Mouse (Mus musculus): ENCODE data around the gene E130114P18Rik. TPM values are rescaled to one million over a fixed set of nuclear protein-coding genes. Genes with fewer than 3 reads are reported as not detected.

E130114P18Rik gene
- polyA plus RNA-seq, 1 experiment from 2014 or later = 0.54 TPM

GRCm38 (mm10) chr4:97806924-97807323, 29.0 kb upstream of the E130114P18Rik start:
- 93% methylated on average over 2 of the region's 2 CpGs for WGBS
- H3K4me2 ChIP-seq (replicated peaks; ENCODE audit: low read depth, low read length) = no peak overlapping the region
- H3K36me3 ChIP-seq (ENCODE audit: insufficient read depth, low read length) = peaks cover 7% of the 10 kb centered on the region; the same call in 1 of the 2 replicates
- H3K4me3 ChIP-seq (ENCODE audit: low read length) = no peak overlapping the region
- 0 out of 2 replicates have a peak, but pooled peaks cover 4% of the 10 kb centered on the region for H3K9me3 ChIP-seq (ENCODE audit: low read length)
- H3K9ac ChIP-seq (replicated peaks; ENCODE audit: low read length) = no peak overlapping the region
- ATAC-seq (ENCODE audit: low FRiP score, low TSS enrichment) = no peak
- no peaks in the 10 kb centered on the region for H3K27me3 ChIP-seq (ENCODE audit: insufficient read depth, low read length)
- H3K4me1 ChIP-seq (ENCODE audit: insufficient read depth, low read length) = peaks cover 15% of the 10 kb centered on the region
- no peak overlapping the region for H3K27ac ChIP-seq (ENCODE audit: low read length)

- H3K9ac ChIP-seq (replicated peaks; ENCODE audit: low read length) = no peak overlapping the region
- H3K27me3 ChIP-seq (ENCODE audit: insufficient read depth, low read length) = no peaks in the 10 kb centered on the region
- WGBS = 55% methylated on average over 7 of the region's 7 CpGs
- H3K4me1 ChIP-seq (ENCODE audit: insufficient read depth, low read length) = peaks cover 15% of the 10 kb centered on the region
- peaks cover 7% of the 10 kb centered on the region; the same call in 1 of the 2 replicates for H3K36me3 ChIP-seq (ENCODE audit: insufficient read depth, low read length)
- H3K27ac ChIP-seq (ENCODE audit: low read length) = no peak overlapping the region
- H3K4me2 ChIP-seq (replicated peaks; ENCODE audit: low read depth, low read length) = no peak overlapping the region
- no peak; the same call in 1 of the 2 replicates for ATAC-seq (ENCODE audit: low FRiP score, low TSS enrichment)
- H3K4me3 ChIP-seq (ENCODE audit: low read length) = no peak overlapping the region
- H3K9me3 ChIP-seq (ENCODE audit: low read length) = 0 out of 2 replicates have a peak, but pooled peaks cover 6% of the 10 kb centered on the region
Observed at GRCm38 (mm10) chr4:97805896-97806808, 28.3 kb upstream of the E130114P18Rik start.

- H3K4me3 ChIP-seq (ENCODE audit: low read length) = no peak overlapping the region
- H3K4me2 ChIP-seq (replicated peaks; ENCODE audit: low read depth, low read length) = no peak overlapping the region
- H3K9ac ChIP-seq (replicated peaks; ENCODE audit: low read length) = no peak overlapping the region
- 43% methylated on average over 2 of the region's 2 CpGs for WGBS
- peaks cover 7% of the 10 kb centered on the region; the same call in 1 of the 2 replicates for H3K36me3 ChIP-seq (ENCODE audit: insufficient read depth, low read length)
- 0 out of 2 replicates have a peak, but pooled peaks cover 6% of the 10 kb centered on the region for H3K9me3 ChIP-seq (ENCODE audit: low read length)
- ATAC-seq (ENCODE audit: low FRiP score, low TSS enrichment) = no peak
- H3K27ac ChIP-seq (ENCODE audit: low read length) = no peak overlapping the region
- H3K4me1 ChIP-seq (ENCODE audit: insufficient read depth, low read length) = peaks cover 12% of the 10 kb centered on the region
- no peaks in the 10 kb centered on the region for H3K27me3 ChIP-seq (ENCODE audit: insufficient read depth, low read length)
Observed at GRCm38 (mm10) chr4:97805255-97805654, 27.4 kb upstream of the E130114P18Rik start.

- H3K4me2 ChIP-seq (replicated peaks; ENCODE audit: low read depth, low read length) = no peak overlapping the region
- WGBS = 73% methylated on average over 5 of the region's 5 CpGs
- no peak overlapping the region for H3K9ac ChIP-seq (replicated peaks; ENCODE audit: low read length)
- no peak for ATAC-seq (ENCODE audit: low FRiP score, low TSS enrichment)
- no peak overlapping the region for H3K4me3 ChIP-seq (ENCODE audit: low read length)
- H3K9me3 ChIP-seq (ENCODE audit: low read length) = 0 out of 2 replicates have a peak, but pooled peaks cover 6% of the 10 kb centered on the region
- peaks cover 7% of the 10 kb centered on the region; the same call in 1 of the 2 replicates for H3K36me3 ChIP-seq (ENCODE audit: insufficient read depth, low read length)
- H3K27me3 ChIP-seq (ENCODE audit: insufficient read depth, low read length) = no peaks in the 10 kb centered on the region
- peaks cover 7% of the 10 kb centered on the region for H3K4me1 ChIP-seq (ENCODE audit: insufficient read depth, low read length)
- H3K27ac ChIP-seq (ENCODE audit: low read length) = no peak overlapping the region
Observed at GRCm38 (mm10) chr4:97804638-97805037, 26.8 kb upstream of the E130114P18Rik start.

GRCm38 (mm10) chr4:97803791-97804190, 25.9 kb upstream of the E130114P18Rik start:
- peaks cover 7% of the 10 kb centered on the region; the same call in 1 of the 2 replicates for H3K36me3 ChIP-seq (ENCODE audit: insufficient read depth, low read length)
- 0 out of 2 replicates have a peak, but pooled peaks cover 4% of the 10 kb centered on the region for H3K4me1 ChIP-seq (ENCODE audit: insufficient read depth, low read length)
- 84% methylated on average over 3 of the region's 3 CpGs for WGBS
- 0 out of 2 replicates have a peak, but pooled peaks cover 6% of the 10 kb centered on the region for H3K9me3 ChIP-seq (ENCODE audit: low read length)
- no peak overlapping the region for H3K4me3 ChIP-seq (ENCODE audit: low read length)
- no peaks in the 10 kb centered on the region for H3K27me3 ChIP-seq (ENCODE audit: insufficient read depth, low read length)
- ATAC-seq (ENCODE audit: low FRiP score, low TSS enrichment) = no peak
- no peak overlapping the region for H3K4me2 ChIP-seq (replicated peaks; ENCODE audit: low read depth, low read length)
- no peak overlapping the region for H3K9ac ChIP-seq (replicated peaks; ENCODE audit: low read length)
- H3K27ac ChIP-seq (ENCODE audit: low read length) = no peak overlapping the region

GRCm38 (mm10) chr4:97796505-97796904, 18.6 kb upstream of the E130114P18Rik start:
- WGBS = 80% methylated on average over 10 of the region's 10 CpGs
- Histone ChIP-seq H3K9ac (replicated peaks; ENCODE audit: low read length) (no peak overlapping the region), H3K27me3 (ENCODE audit: insufficient read depth, low read length) (peaks cover 6% of the 10 kb centered on the region), H3K4me2 (replicated peaks; ENCODE audit: low read depth, low read length) (no peak overlapping the region), H3K4me3 (ENCODE audit: low read length) (no peak overlapping the region), H3K9me3 (ENCODE audit: low read length) (no peaks in the 10 kb centered on the region), H3K27ac (ENCODE audit: low read length) (no peak overlapping the region), H3K36me3 (ENCODE audit: insufficient read depth, low read length) (no peaks in the 10 kb centered on the region), H3K4me1 (ENCODE audit: insufficient read depth, low read length) (no peaks in the 10 kb centered on the region)
- ATAC-seq (ENCODE audit: low FRiP score, low TSS enrichment) = no peak

- Histone ChIP-seq H3K27me3 (ENCODE audit: insufficient read depth, low read length) (peaks cover 10% of the 10 kb centered on the region), H3K4me2 (replicated peaks; ENCODE audit: low read depth, low read length) (no peak overlapping the region), H3K4me1 (ENCODE audit: insufficient read depth, low read length) (no peaks in the 10 kb centered on the region), H3K9ac (replicated peaks; ENCODE audit: low read length) (no peak overlapping the region), H3K9me3 (ENCODE audit: low read length) (no peaks in the 10 kb centered on the region), H3K27ac (ENCODE audit: low read length) (no peak overlapping the region), H3K4me3 (ENCODE audit: low read length) (no peak overlapping the region), H3K36me3 (ENCODE audit: insufficient read depth, low read length) (no peaks in the 10 kb centered on the region)
- no peak for ATAC-seq (ENCODE audit: low FRiP score, low TSS enrichment)
- WGBS = 84% methylated on average over 5 of the region's 5 CpGs
Observed at GRCm38 (mm10) chr4:97795957-97796356, 18.1 kb upstream of the E130114P18Rik start.

GRCm38 (mm10) chr4:97794865-97795264, 17.0 kb upstream of the E130114P18Rik start:
- 85% methylated on average over 4 of the region's 4 CpGs for WGBS
- no peak for ATAC-seq (ENCODE audit: low FRiP score, low TSS enrichment)
- Histone ChIP-seq H3K4me1 (ENCODE audit: insufficient read depth, low read length) (no peaks in the 10 kb centered on the region), H3K4me2 (replicated peaks; ENCODE audit: low read depth, low read length) (no peak overlapping the region), H3K9me3 (ENCODE audit: low read length) (no peaks in the 10 kb centered on the region), H3K4me3 (ENCODE audit: low read length) (no peak overlapping the region), H3K27ac (ENCODE audit: low read length) (no peak overlapping the region), H3K9ac (replicated peaks; ENCODE audit: low read length) (no peak overlapping the region), H3K27me3 (ENCODE audit: insufficient read depth, low read length) (peaks cover 15% of the 10 kb centered on the region), H3K36me3 (ENCODE audit: insufficient read depth, low read length) (no peaks in the 10 kb centered on the region)

- peaks cover 15% of the 10 kb centered on the region for H3K27me3 ChIP-seq (ENCODE audit: insufficient read depth, low read length)
- no peak for ATAC-seq (ENCODE audit: low FRiP score, low TSS enrichment)
- no peaks in the 10 kb centered on the region for H3K36me3 ChIP-seq (ENCODE audit: insufficient read depth, low read length)
- no peak overlapping the region for H3K9ac ChIP-seq (replicated peaks; ENCODE audit: low read length)
- H3K4me3 ChIP-seq (ENCODE audit: low read length) = no peak overlapping the region
- 84% methylated on average over 10 of the region's 10 CpGs for WGBS
- no peaks in the 10 kb centered on the region for H3K9me3 ChIP-seq (ENCODE audit: low read length)
- no peak overlapping the region for H3K4me2 ChIP-seq (replicated peaks; ENCODE audit: low read depth, low read length)
- H3K4me1 ChIP-seq (ENCODE audit: insufficient read depth, low read length) = no peaks in the 10 kb centered on the region; the same call in 1 of the 2 replicates
- no peak overlapping the region for H3K27ac ChIP-seq (ENCODE audit: low read length)
Observed at GRCm38 (mm10) chr4:97793931-97794330, 16.1 kb upstream of the E130114P18Rik start.

- Histone ChIP-seq H3K4me3 (ENCODE audit: low read length) (no peak overlapping the region), H3K27me3 (ENCODE audit: insufficient read depth, low read length) (peaks cover 42% of the 10 kb centered on the region), H3K4me1 (ENCODE audit: insufficient read depth, low read length) (no peaks in the 10 kb centered on the region; the same call in 1 of the 2 replicates), H3K36me3 (ENCODE audit: insufficient read depth, low read length) (no peaks in the 10 kb centered on the region), H3K27ac (ENCODE audit: low read length) (no peak overlapping the region), H3K4me2 (replicated peaks; ENCODE audit: low read depth, low read length) (no peak overlapping the region), H3K9ac (replicated peaks; ENCODE audit: low read length) (no peak overlapping the region), H3K9me3 (ENCODE audit: low read length) (no peaks in the 10 kb centered on the region)
- no peak for ATAC-seq (ENCODE audit: low FRiP score, low TSS enrichment)
- WGBS = 59% methylated on average over 4 of the region's 4 CpGs
Observed at GRCm38 (mm10) chr4:97788537-97788936, 10.7 kb upstream of the E130114P18Rik start.

Measured in kidney, embryonic 16.5 days (tissue).